Mouse (Mus musculus) C2C12 (cell line): ENCODE results near the gene Gata1.

Experiments
- CTCF ChIP-seq: IDR thresholded peaks from one replicate; pipeline ENCODE4 v1.5.1; 2011; ENCODE audit not compliant: control insufficient read depth, insufficient read depth, insufficient read length
- USF1 ChIP-seq: IDR thresholded peaks from one replicate; pipeline ENCODE4 v1.6.1; 2011; ENCODE audit warnings: low read depth, mild to moderate bottlenecking, control low read depth, moderate library complexity

DNA sequence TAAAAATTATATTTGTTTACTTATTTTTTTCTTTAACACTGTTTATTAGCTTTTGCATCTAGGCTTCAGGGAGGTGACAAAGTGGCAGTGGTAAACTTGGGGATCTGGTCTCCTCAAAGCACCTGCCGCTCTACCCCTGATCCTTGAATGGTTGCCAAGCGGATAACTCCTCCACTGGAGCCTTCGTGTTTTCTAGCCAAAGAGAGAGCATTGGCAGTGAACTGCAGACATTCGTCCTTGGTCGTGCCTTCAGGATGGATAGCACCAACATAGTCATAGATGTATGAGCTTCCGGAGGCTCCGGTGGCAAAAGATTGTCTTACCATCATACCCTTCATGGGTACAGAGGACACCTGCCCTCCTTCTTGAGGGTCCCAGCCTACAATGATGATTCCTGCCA lies 27.8 kb downstream of the Gata1 start:
- TF ChIP-seq USF1 (no peak), CTCF (no peak)
